Mouse (Mus musculus): ENCODE measurements at regions not wholly inside any gene's neighbourhood (a gene's known extent, or its start where the extent isn't known, plus 50 kb on each side); places are given as distances from the start of the nearest gene placed in this dataset.

DNA sequence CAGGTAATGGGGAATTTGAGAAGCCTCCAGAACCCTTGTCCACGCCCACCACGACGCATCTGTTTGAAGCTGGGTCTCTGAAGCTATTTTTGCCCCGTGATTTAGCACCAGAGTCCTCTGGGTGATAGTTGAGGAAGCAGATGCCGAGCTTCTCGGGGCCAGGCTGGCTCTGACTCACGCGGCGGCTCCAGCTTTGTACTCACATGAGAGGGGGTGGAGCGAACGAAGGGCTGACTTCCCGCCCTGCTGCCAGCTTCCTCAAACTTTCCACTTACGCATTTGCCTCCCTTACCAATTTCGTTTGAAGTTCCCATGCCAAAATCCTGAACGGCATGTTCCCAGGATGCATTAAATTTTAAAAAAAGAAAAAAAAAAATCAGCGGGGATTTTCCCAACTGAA is 74.1 kb upstream of the Hnrnpa3 start:
- TF ChIP-seq TAL1 (IDR thresholded peaks at IDR 0.05; ENCODE audit: low read length) (no peak), GATA1 (IDR thresholded peaks at IDR 0.05; ENCODE audit: low read length) (no peak)

All from erythroblast, embryonic 14.5 days (primary cell).